8 mouse cellular contexts compared by ENCODE assay signal in the genomic region with DNA sequence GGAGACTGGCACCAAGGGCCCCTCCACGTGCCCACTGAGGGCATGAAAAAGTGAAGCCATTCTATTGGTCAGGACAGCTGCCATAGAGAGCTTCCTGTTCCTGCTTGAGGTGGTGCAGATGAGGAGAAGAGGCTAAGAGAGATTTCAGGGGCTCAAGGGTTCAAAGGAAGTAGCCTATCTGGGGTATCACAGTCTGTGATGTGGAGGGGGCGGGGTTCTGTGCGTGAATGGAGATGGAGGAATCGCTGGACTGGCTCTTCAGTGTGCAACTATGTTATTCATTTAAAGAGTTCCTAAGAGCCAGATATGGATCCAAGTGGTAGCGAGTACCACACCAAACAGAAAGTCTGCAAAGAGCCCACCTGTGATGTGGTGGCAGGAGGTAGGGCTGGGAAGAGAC. TPM values are rescaled to one million over a fixed set of nuclear protein-coding genes. Genes with fewer than 3 reads are reported as not detected.
DNase-seq lines count a peak whose midpoint lies in the region; ATAC-seq and TF ChIP-seq lines count a peak whose summit lies in the region.

No protein-coding gene starts in this region.

- H3K27ac ChIP-seq in forebrain, postnatal 0 days (ENCODE audit: low read depth, low read length): no peak overlapping the region
- peak overlapping the region; percentile 85 for H3K27ac ChIP-seq in liver, embryonic 12.5 days
- H3K27ac ChIP-seq in stomach, postnatal 0 days (replicated peaks): peak overlapping the region; percentile 63

- TF ChIP-seq CTCF in forebrain, postnatal 0 days (IDR thresholded peaks at IDR 0.05; ENCODE audit: low read depth): no peak
- no peak for TF ChIP-seq CTCF in stomach, postnatal 0 days (IDR thresholded peaks at IDR 0.05; ENCODE audit: low read depth)

- TF ChIP-seq EP300 in stomach, postnatal 0 days (optimal IDR thresholded peaks at IDR 0.05): no peak

- no peaks in the 10 kb centered on the region for H3K36me3 ChIP-seq in forebrain, postnatal 0 days (ENCODE audit: insufficient read depth)
- no peaks in the 10 kb centered on the region for H3K36me3 ChIP-seq in liver, embryonic 12.5 days
- no peaks in the 10 kb centered on the region for H3K36me3 ChIP-seq in stomach, postnatal 0 days (ENCODE audit: control insufficient read depth, insufficient read depth, low read length)

- ATAC-seq in forebrain, postnatal 0 days: no peak
- ATAC-seq in liver, embryonic 12.5 days: peak; percentile 32
- peak; percentile 1; the same call in 1 of the 2 replicates for ATAC-seq in stomach, postnatal 0 days (ENCODE audit: low FRiP score, low TSS enrichment)

- peak overlapping the region; percentile 51 for H3K4me2 ChIP-seq in forebrain, postnatal 0 days (ENCODE audit: low read depth)
- peak overlapping the region; percentile 72 for H3K4me2 ChIP-seq in liver, embryonic 12.5 days
- peak overlapping the region; percentile 51 for H3K4me2 ChIP-seq in stomach, postnatal 0 days (replicated peaks; ENCODE audit: low read depth)

- H3K9ac ChIP-seq in forebrain, postnatal 0 days: no peak overlapping the region
- H3K9ac ChIP-seq in liver, embryonic 12.5 days: peak overlapping the region; percentile 44
- H3K9ac ChIP-seq in stomach, postnatal 0 days (ENCODE audit: low read length): no peak overlapping the region

- H3K27me3 ChIP-seq in forebrain, postnatal 0 days (ENCODE audit: insufficient read depth, low read length): no peaks in the 10 kb centered on the region
- peaks cover 47% of the 10 kb centered on the region for H3K27me3 ChIP-seq in liver, embryonic 12.5 days (replicated peaks)
- H3K27me3 ChIP-seq in stomach, postnatal 0 days (ENCODE audit: control insufficient read depth, insufficient read depth, low read length): no peaks in the 10 kb centered on the region

- H3K4me1 ChIP-seq in forebrain, postnatal 0 days (ENCODE audit: insufficient read depth): no peaks in the 10 kb centered on the region
- H3K4me1 ChIP-seq in liver, embryonic 12.5 days: peaks cover 50% of the 10 kb centered on the region
- H3K4me1 ChIP-seq in stomach, postnatal 0 days (replicated peaks; ENCODE audit: control insufficient read depth, insufficient read depth): peaks cover 8% of the 10 kb centered on the region

- peak; percentile 28 to 39 for DNase-seq in spleen, postnatal 10 days (ENCODE audit: low spot score in 2 of 2)
- DNase-seq in spleen, postnatal 14 days (ENCODE audit: low spot score in 2 of 2): no peak
- no peak for DNase-seq in forebrain, postnatal 0 days
- DNase-seq in stomach, postnatal 0 days (ENCODE audit: low spot score): no peak
- no peak for DNase-seq in urinary bladder, adult 2 months (ENCODE audit: low spot score)
- no peak for DNase-seq in left cerebral cortex, adult 8-10 months (ENCODE audit: low spot score in 2 of 2)
- DNase-seq in adrenal gland, postnatal 4 days (ENCODE audit: low spot score in 2 of 2): no peak

- WGBS in forebrain, postnatal 0 days: 77% methylated on average over 5 of the region's 5 CpGs
- 41% methylated on average over 5 of the region's 5 CpGs for WGBS in liver, embryonic 12.5 days (ENCODE audit: insufficient replicate concordance)
- 58% methylated on average over 5 of the region's 5 CpGs for WGBS in stomach, postnatal 0 days

- H3K9me3 ChIP-seq in forebrain, postnatal 0 days (ENCODE audit: low read length): no peaks in the 10 kb centered on the region
- H3K9me3 ChIP-seq in liver, embryonic 12.5 days (replicated peaks): no peaks in the 10 kb centered on the region
- no peaks in the 10 kb centered on the region for H3K9me3 ChIP-seq in stomach, postnatal 0 days (ENCODE audit: control insufficient read depth, low read length)

- no peak overlapping the region; the same call in 1 of the 2 replicates for H3K4me3 ChIP-seq in forebrain, postnatal 0 days (ENCODE audit: low read depth, low read length)
- peak overlapping the region; percentile 41 for H3K4me3 ChIP-seq in liver, embryonic 12.5 days
- no peak overlapping the region for H3K4me3 ChIP-seq in stomach, postnatal 0 days (ENCODE audit: low read depth, low read length)

RNA-seq across cellular contexts. Expression of gene Ppy, which starts 4.7 kb away (rescaled TPM):
- total RNA-seq in forebrain, postnatal 0 days (2014; rRNA removed): not detected in 2 replicates
- polyA plus RNA-seq in forebrain, postnatal 0 days (2015; fragmentation: Nextera tagmentation; extraction: Ambion mirVana): not detected in 2 replicates
- polyA plus RNA-seq in liver, embryonic 12.5 days (2016; fragmentation: Nextera tagmentation; extraction: Ambion mirVana): not detected in 2 replicates
- polyA plus RNA-seq in stomach, postnatal 0 days (2015; fragmentation: Nextera tagmentation; extraction: Ambion mirVana): 3.3 and 5.4 TPM in 2 replicates
- 0.19 and 0.51 TPM in 2 replicates for polyA plus RNA-seq in urinary bladder, adult 2 months (2012; rRNA removed)
- total RNA-seq in left cerebral cortex, adult 8-10 months (2022): not detected
- total RNA-seq in adrenal gland, postnatal 4 days (2021): 1 to 10 TPM in 1 of 2 experiments, not detected in 1; 7.4 TPM

RNA-seq across cellular contexts. Expression of gene Mpp2, which starts 8.1 kb away (rescaled TPM):
- total RNA-seq in forebrain, postnatal 0 days (2014; rRNA removed): 27.3 and 28.3 TPM in 2 replicates
- 14.1 and 21.4 TPM in 2 replicates for polyA plus RNA-seq in forebrain, postnatal 0 days (2015; fragmentation: Nextera tagmentation; extraction: Ambion mirVana)
- 15.1 and 16.7 TPM in 2 replicates for polyA plus RNA-seq in liver, embryonic 12.5 days (2016; fragmentation: Nextera tagmentation; extraction: Ambion mirVana)
- polyA plus RNA-seq in stomach, postnatal 0 days (2015; fragmentation: Nextera tagmentation; extraction: Ambion mirVana): 2.8 and 3.4 TPM in 2 replicates
- 18.9 and 21.0 TPM in 2 replicates for polyA plus RNA-seq in urinary bladder, adult 2 months (2012; rRNA removed)
- total RNA-seq in left cerebral cortex, adult 8-10 months (2022): 100 to 1,000 TPM; 126 to 142 (median 135) TPM
- 10 to 100 TPM in 1 of 2 experiments, 1 to 10 TPM in 1; 8.8 to 11.5 TPM for total RNA-seq in adrenal gland, postnatal 4 days (2021)

RNA-seq across cellular contexts. Expression of gene Pyy, which starts 11.2 kb away (rescaled TPM):
- not detected in 2 replicates for total RNA-seq in forebrain, postnatal 0 days (2014; rRNA removed)
- not detected in 2 replicates for polyA plus RNA-seq in forebrain, postnatal 0 days (2015; fragmentation: Nextera tagmentation; extraction: Ambion mirVana)
- 0.32 TPM in 1 of 2 replicates, not detected in the other for polyA plus RNA-seq in liver, embryonic 12.5 days (2016; fragmentation: Nextera tagmentation; extraction: Ambion mirVana)
- 63.0 and 64.3 TPM in 2 replicates for polyA plus RNA-seq in stomach, postnatal 0 days (2015; fragmentation: Nextera tagmentation; extraction: Ambion mirVana)
- not detected in 2 replicates for polyA plus RNA-seq in urinary bladder, adult 2 months (2012; rRNA removed)
- not detected for total RNA-seq in left cerebral cortex, adult 8-10 months (2022)
- total RNA-seq in adrenal gland, postnatal 4 days (2021): 10 to 100 TPM in 1 of 2 experiments, not detected in 1; 25.9 TPM

RNA-seq across cellular contexts. Expression of gene Nags, which starts 48.9 kb away (rescaled TPM):
- 0.14 and 0.15 TPM in 2 replicates for total RNA-seq in forebrain, postnatal 0 days (2014; rRNA removed)
- polyA plus RNA-seq in forebrain, postnatal 0 days (2015; fragmentation: Nextera tagmentation; extraction: Ambion mirVana): 0.28 and 0.35 TPM in 2 replicates
- 7.7 and 8.8 TPM in 2 replicates for polyA plus RNA-seq in liver, embryonic 12.5 days (2016; fragmentation: Nextera tagmentation; extraction: Ambion mirVana)
- polyA plus RNA-seq in stomach, postnatal 0 days (2015; fragmentation: Nextera tagmentation; extraction: Ambion mirVana): 0.07 TPM in 1 of 2 replicates, not detected in the other
- polyA plus RNA-seq in urinary bladder, adult 2 months (2012; rRNA removed): 0.07 and 0.15 TPM in 2 replicates
- total RNA-seq in left cerebral cortex, adult 8-10 months (2022): under 1 TPM in 1 of 4 experiments, not detected in 3; 0.18 TPM
- 1 to 10 TPM; 1.3 to 3.1 TPM for total RNA-seq in adrenal gland, postnatal 4 days (2021)

RNA-seq across cellular contexts. Expression of gene Cd300lg, which starts 55.1 kb away (rescaled TPM):
- total RNA-seq in forebrain, postnatal 0 days (2014; rRNA removed): 0.69 and 0.86 TPM in 2 replicates
- polyA plus RNA-seq in forebrain, postnatal 0 days (2015; fragmentation: Nextera tagmentation; extraction: Ambion mirVana): 0.15 and 0.30 TPM in 2 replicates
- 0.50 and 0.51 TPM in 2 replicates for polyA plus RNA-seq in liver, embryonic 12.5 days (2016; fragmentation: Nextera tagmentation; extraction: Ambion mirVana)
- polyA plus RNA-seq in stomach, postnatal 0 days (2015; fragmentation: Nextera tagmentation; extraction: Ambion mirVana): 3.0 and 3.4 TPM in 2 replicates
- 15.3 and 19.8 TPM in 2 replicates for polyA plus RNA-seq in urinary bladder, adult 2 months (2012; rRNA removed)
- under 1 TPM in 3 of 4 experiments, not detected in 1; 0.15 to 0.18 (median 0.17) TPM for total RNA-seq in left cerebral cortex, adult 8-10 months (2022)
- total RNA-seq in adrenal gland, postnatal 4 days (2021): 10 to 100 TPM; 10.7 to 15.6 TPM

Comparison
In these comparisons a context has a peak if more than half of its experiments do, and no peak if none do; other contexts are left out.
1. DNase-seq: peak in spleen, postnatal 10 days (2 of 2); none in spleen, postnatal 14 days (0 of 2), forebrain, postnatal 0 days (single experiment), stomach, postnatal 0 days (single experiment), urinary bladder, adult 2 months (single experiment), left cerebral cortex, adult 8-10 months (0 of 2) and adrenal gland, postnatal 4 days (0 of 2).
2. RNA of gene Pyy, which starts 11.2 kb away (polyA plus RNA-seq): 63.0 to 64.3 TPM in stomach, postnatal 0 days; 0.32 TPM in liver, embryonic 12.5 days, not detected in forebrain, postnatal 0 days and not detected in urinary bladder, adult 2 months; every median in the first group is over 10 times any median in the second.
3. Peak in every context shown above with its lines, with median percentiles within 50 percentile points of each other: H3K4me2 ChIP-seq.